In genomic region chr5:14267400-14267799, GRCm38 (mm10) we compare ENCODE assay signal across 33 mouse cellular contexts.
"Had no signal": no experiment of that assay in that cellular context is flagged by ENCODE, and none has a peak within 500 bp of the region (broad histone marks: within the 10 kb centered on the region; RNA-seq: fewer than 3 reads in every experiment).

No protein-coding gene starts in this region.

- ATAC-seq: hindbrain, embryonic 16.5 days; hindbrain, postnatal 0 days; inflammation-experienced regulatory T-cells, adult 6 months; intestine, embryonic 15.5 days; intestine, embryonic 16.5 days; intestine, postnatal 0 days had no signal

- H3K4me1 ChIP-seq: heart, embryonic 13.5 days; heart, embryonic 15.5 days; hindbrain, embryonic 10.5 days; hindbrain, embryonic 12.5 days; hindbrain, embryonic 13.5 days; hindbrain, embryonic 15.5 days; intestine, embryonic 15.5 days; kidney, embryonic 15.5 days had no signal

- H3K4me2 ChIP-seq: heart, embryonic 13.5 days; heart, embryonic 15.5 days; hindbrain, embryonic 12.5 days; hindbrain, embryonic 13.5 days; hindbrain, embryonic 14.5 days; hindbrain, embryonic 15.5 days; intestine, embryonic 15.5 days; kidney, embryonic 15.5 days had no signal

- H3K4me3 ChIP-seq: heart, embryonic 13.5 days; heart, embryonic 15.5 days; hindbrain, embryonic 10.5 days; hindbrain, embryonic 12.5 days; hindbrain, embryonic 13.5 days; hindbrain, embryonic 15.5 days; intestine, embryonic 15.5 days; kidney, embryonic 15.5 days; layer of hippocampus, adult 2 months; left cerebral cortex, adult 2 months had no signal

- H3K36me3 ChIP-seq: heart, embryonic 13.5 days; heart, embryonic 15.5 days; hindbrain, embryonic 10.5 days; hindbrain, embryonic 12.5 days; hindbrain, embryonic 13.5 days; hindbrain, embryonic 15.5 days; intestine, embryonic 15.5 days; kidney, embryonic 15.5 days had no signal

- H3K27ac ChIP-seq: heart, embryonic 13.5 days; heart, embryonic 15.5 days; hindbrain, embryonic 10.5 days; hindbrain, embryonic 12.5 days; hindbrain, embryonic 13.5 days; hindbrain, embryonic 14.5 days; hindbrain, embryonic 15.5 days; hindbrain, postnatal 0 days; intestine, embryonic 15.5 days; kidney, embryonic 15.5 days; kidney, postnatal 0 days; layer of hippocampus, adult 2 months; left cerebral cortex, adult 2 months had no signal

- H3K27me3 ChIP-seq: heart, embryonic 13.5 days; heart, embryonic 15.5 days; hindbrain, embryonic 12.5 days; hindbrain, embryonic 13.5 days; hindbrain, embryonic 15.5 days; intestine, embryonic 15.5 days; kidney, embryonic 15.5 days had no signal

- H3K9ac ChIP-seq: heart, embryonic 13.5 days; heart, embryonic 15.5 days; hindbrain, embryonic 12.5 days; hindbrain, embryonic 13.5 days; hindbrain, embryonic 14.5 days; hindbrain, embryonic 15.5 days; intestine, embryonic 15.5 days; kidney, embryonic 15.5 days had no signal

- DNase-seq: heart, postnatal 10 days; heart, postnatal 14 days; heart, postnatal 36 days; heart, postnatal 4 days; kidney, adult 11 months; kidney, adult 18-20 months; kidney, adult 2 months; kidney, adult 8-10 months; kidney, adult 9 months; kidney, postnatal 10 days; kidney, postnatal 14 days; kidney, postnatal 25 days; kidney, postnatal 36 days; kidney, postnatal 4 days; layer of hippocampus, adult 9-11 months; layer of hippocampus, postnatal 36 days had no signal

- H3K9me3 ChIP-seq: heart, embryonic 13.5 days; heart, embryonic 15.5 days; hindbrain, embryonic 10.5 days; hindbrain, embryonic 12.5 days; hindbrain, embryonic 13.5 days; hindbrain, embryonic 15.5 days; intestine, embryonic 15.5 days; kidney, embryonic 15.5 days had no signal
